Mouse (Mus musculus) liver, embryonic 14.5 days (tissue): Measurements from ENCODE around the gene Spin1. TPM values are rescaled to one million over a fixed set of nuclear protein-coding genes. Genes with fewer than 3 reads are reported as not detected.

Experiments used
- ATAC-seq: fragments of 200-750 bp; cut with Nextera tagmentation; 2 replicates; pipeline ENCODE4 v1.8.0; 2017; ENCODE audit warnings: moderate number of reproducible peaks, mild to moderate bottlenecking, moderate library complexity; ENCODE audit not compliant: insufficient read depth
- DNase-seq, 3 experiments: peaks; one replicate each; pipeline ENCODE4 v3.0.0-alpha.2; 2012 to 2013; ENCODE audit warnings: low read depth in 3 of 3, low spot score in 3 of 3
- H3K27ac ChIP-seq: fragments of 300-500 bp; sonication (generic); 2 replicates; pipeline ENCODE4 v1.5.1; 2014; ENCODE audit warnings: moderate library complexity, mild to moderate bottlenecking, control low read depth, inconsistent platforms
- H3K27me3 ChIP-seq: fragments of 300-500 bp; sonication (generic); 2 replicates; pipeline ENCODE4 v1.6.1; 2014; ENCODE audit warnings: mild to moderate bottlenecking, low read length, moderate library complexity; ENCODE audit not compliant: control insufficient read depth, insufficient read depth
- H3K36me3 ChIP-seq: fragments of 300-500 bp; sonication (generic); replicated peaks from 2 replicates; pipeline ENCODE4 v1.6.1; 2014; ENCODE audit warnings: low read depth; ENCODE audit not compliant: control insufficient read depth, insufficient read depth
- H3K4me1 ChIP-seq, 2 experiments: fragments of 200-500 bp in 1 of 2; fragments of 300-500 bp in 1 of 2; sonication (generic) in 1 of 2; replicated peaks; 2 replicates each; pipeline ENCODE4 v1.6.1; 2012 to 2014; ENCODE audit warnings: antibody characterized with exemption in 1 of 2, inconsistent platforms in 1 of 2, low read length in 1 of 2; ENCODE audit not compliant: control insufficient read depth in 2 of 2, insufficient read depth in 2 of 2
- H3K4me2 ChIP-seq: fragments of 300-500 bp; sonication (generic); 2 replicates; pipeline ENCODE4 v1.6.1; 2014; ENCODE audit warnings: low read depth, mild to moderate bottlenecking, control low read depth, moderate library complexity
- H3K4me3 ChIP-seq, 2 experiments: fragments of 200-500 bp in 1 of 2; fragments of 300-500 bp in 1 of 2; sonication (generic) in 1 of 2; 2 replicates each; pipeline ENCODE4 v1.5.1; 2012 to 2014; ENCODE audit warnings: low read depth in 2 of 2, low read length in 2 of 2, mild to moderate bottlenecking in 2 of 2, control low read depth in 1 of 2, inconsistent platforms in 1 of 2, moderate library complexity in 1 of 2; ENCODE audit not compliant: insufficient read depth in 1 of 2
- H3K9ac ChIP-seq: fragments of 300-500 bp; sonication (generic); replicated peaks from 2 replicates; pipeline ENCODE4 v1.6.1; 2014; ENCODE audit warnings: mild to moderate bottlenecking, control low read depth, moderate library complexity
- H3K9me3 ChIP-seq: fragments of 300-500 bp; sonication (generic); 2 replicates; pipeline ENCODE4 v1.6.1; 2016; ENCODE audit warnings: low read length, mixed read lengths; ENCODE audit not compliant: control insufficient read depth
- CTCF ChIP-seq: IDR thresholded peaks from 2 replicates; pipeline ENCODE4 v1.5.1; 2016; ENCODE audit warnings: antibody characterized with exemption, low read depth, control low read depth
- EP300 ChIP-seq: IDR thresholded peaks from 2 replicates; pipeline ENCODE4 v1.6.1; 2016; ENCODE audit warnings: antibody characterized with exemption, low read depth
- WGBS: fragments of 180-500 bp; shearing (Covaris S2); extraction: QIAGEN DNeasy Blood & Tissue Kit; methylation state at CpG from one replicate; pipeline ENCODE4 v1.1.7; 2014; ENCODE audit not compliant: insufficient replicate concordance; 5-methylcytosine and 5-hydroxymethylcytosine counted together
- polyA plus RNA-seq, 2 experiments: library from polyadenylated mRNA; depleted of rRNA in 1 of 2; stranded (reverse) in 1 of 2; unstranded in 1 of 2; fragments of >200 nt; fragmentation: Nextera tagmentation in 1 of 2; extraction: Ambion mirVana in 1 of 2; gene quantifications; 2 replicates each; pipeline versions ENCODE4 v1.2.1 to v1.2.3; 2012 to 2014

Spin1 gene
- polyA plus RNA-seq, 2 experiments: 5.2 to 9.3 TPM

GRCm38 (mm10) chr13:51128417-51128816, 27.7 kb downstream of the Spin1 start:
- H3K9me3 ChIP-seq: no peaks in the 10 kb centered on the region
- no peak for ATAC-seq
- H3K9ac ChIP-seq: no peak overlapping the region
- no peaks in the 10 kb centered on the region for H3K27me3 ChIP-seq
- TF ChIP-seq EP300 (no peak), CTCF (no peak)
- 79% methylated on average over 7 of the region's 7 CpGs for WGBS
- peaks cover 0 to 3% of the 10 kb centered on the region in 2 experiments; a peak in 1 of 4 replicates for H3K4me1 ChIP-seq
- no peak overlapping the region for H3K4me3 ChIP-seq
- no peaks in the 10 kb centered on the region; the same call in 1 of the 2 replicates for H3K36me3 ChIP-seq
- no peak overlapping the region for H3K4me2 ChIP-seq
- no peak overlapping the region for H3K27ac ChIP-seq
- no peak for DNase-seq

- Histone ChIP-seq H3K9ac (no peak overlapping the region), H3K4me2 (no peak overlapping the region), H3K36me3 (no peaks in the 10 kb centered on the region), H3K4me3 (no peak overlapping the region), H3K27me3 (no peaks in the 10 kb centered on the region), H3K9me3 (no peaks in the 10 kb centered on the region), H3K27ac (no peak overlapping the region), H3K4me1 (0 out of 4 replicates have a peak, but pooled peaks cover 0 to 2% of the 10 kb centered on the region in 2 experiments)
- no peak for DNase-seq
- TF ChIP-seq EP300 (no peak), CTCF (no peak)
- no peak for ATAC-seq
- 63% methylated on average over 10 of the region's 10 CpGs for WGBS
These were observed 30.5 kb downstream of the Spin1 start for GRCm38 (mm10) chr13:51131179-51131578.

GRCm38 (mm10) chr13:51136315-51136714, 35.6 kb downstream of the Spin1 start:
- no peak overlapping the region for H3K27ac ChIP-seq

GRCm38 (mm10) chr13:51136996-51137701, 36.5 kb downstream of the Spin1 start:
- peaks cover 0 to 8% of the 10 kb centered on the region in 2 experiments; a peak in 2 of 4 replicates for H3K4me1 ChIP-seq
- 66% methylated on average over 2 of the region's 2 CpGs for WGBS
- H3K27ac ChIP-seq: no peak overlapping the region
- no peak for TF ChIP-seq CTCF
- TF ChIP-seq EP300: no peak
- no peak for DNase-seq
- H3K36me3 ChIP-seq: no peaks in the 10 kb centered on the region
- H3K4me3 ChIP-seq: no peak overlapping the region
- no peaks in the 10 kb centered on the region for H3K27me3 ChIP-seq
- H3K9me3 ChIP-seq: no peaks in the 10 kb centered on the region
- no peak for ATAC-seq
- no peak overlapping the region for H3K4me2 ChIP-seq
- no peak overlapping the region for H3K9ac ChIP-seq

More at GRCm38 (mm10) chr13:51136315-51136714, 35.6 kb downstream of the Spin1 start:
- WGBS: 40% methylated on average over 4 of the region's 4 CpGs
- Histone ChIP-seq H3K9me3 (no peaks in the 10 kb centered on the region), H3K4me2 (no peak overlapping the region), H3K4me1 (peaks cover 0 to 8% of the 10 kb centered on the region in 2 experiments; a peak in 2 of 4 replicates), H3K36me3 (no peaks in the 10 kb centered on the region), H3K27me3 (no peaks in the 10 kb centered on the region), H3K4me3 (no peak overlapping the region), H3K9ac (no peak overlapping the region)
- TF ChIP-seq EP300 (no peak), CTCF (no peak)
- no peak for DNase-seq
- no peak for ATAC-seq

- Histone ChIP-seq H3K9me3 (no peaks in the 10 kb centered on the region), H3K27ac (no peak overlapping the region), H3K4me3 (no peak overlapping the region), H3K36me3 (no peaks in the 10 kb centered on the region), H3K4me1 (peaks cover 0 to 8% of the 10 kb centered on the region in 2 experiments; a peak in 2 of 4 replicates), H3K4me2 (no peak overlapping the region), H3K9ac (no peak overlapping the region), H3K27me3 (no peaks in the 10 kb centered on the region)
- no peak for ATAC-seq
- DNase-seq: no peak
- TF ChIP-seq CTCF: no peak
- TF ChIP-seq EP300: no peak
These were observed 37.0 kb downstream of the Spin1 start for GRCm38 (mm10) chr13:51137702-51138031.
